Mouse (Mus musculus): ENCODE data around the gene Vps29.

DNA sequence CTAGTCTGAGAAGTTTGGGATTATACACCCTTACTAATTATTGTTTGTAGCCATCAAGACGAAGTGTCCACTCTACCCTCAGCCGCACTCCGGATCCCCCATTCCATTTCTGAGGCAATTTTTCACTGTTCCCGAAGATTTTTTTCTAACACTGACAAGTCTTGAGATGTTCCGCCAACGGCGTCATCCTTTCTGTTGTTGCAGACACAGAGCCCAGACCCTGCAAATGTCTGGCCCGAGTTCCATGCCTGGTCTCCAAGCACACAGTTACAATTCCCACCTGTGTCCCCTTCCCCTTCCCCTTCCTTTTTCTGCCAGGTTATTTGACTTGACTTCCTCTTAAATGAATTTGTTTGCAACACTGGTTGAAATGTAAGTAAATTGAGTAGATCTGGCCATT lies 45.7 kb downstream of the Vps29 start:
- TF ChIP-seq POLR2A (IDR thresholded peaks at IDR 0.05; ENCODE audit: control insufficient read depth, low read depth, low read length) (no peak), CTCF (IDR thresholded peaks at IDR 0.05; ENCODE audit: control insufficient read depth, insufficient read depth, insufficient replicate concordance, low read depth, low read length) (no peak)

Measured in testis, adult 2 months (tissue).